Mouse (Mus musculus): ENCODE results near the gene Pbx1.
A peak's percentile ranks its signal among the peaks of the same experiment; 100 is the strongest.

Pbx1 gene

DNA sequence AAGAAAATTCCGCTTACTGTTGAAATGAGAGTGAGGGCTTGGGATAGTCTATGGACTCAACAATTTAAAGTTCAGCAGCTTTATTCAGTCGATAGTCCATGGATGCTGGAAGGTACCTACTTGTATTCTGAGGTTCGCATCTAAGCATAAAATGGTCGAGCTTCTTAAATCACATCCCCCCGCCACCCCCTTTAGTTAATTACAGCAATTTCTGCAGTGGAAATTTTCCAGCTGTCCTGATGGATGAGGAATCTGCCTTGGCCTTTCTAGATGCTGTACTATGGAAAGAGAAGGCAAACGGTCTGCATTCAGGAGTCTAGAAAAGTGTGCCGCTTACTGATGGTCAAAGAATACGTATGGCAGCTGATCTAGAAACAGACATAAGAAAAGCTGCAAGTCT lies 262.3 kb downstream of the Pbx1 start:
- DNase-seq (ENCODE audit: low spot score in 2 of 2), result no peak

DNA sequence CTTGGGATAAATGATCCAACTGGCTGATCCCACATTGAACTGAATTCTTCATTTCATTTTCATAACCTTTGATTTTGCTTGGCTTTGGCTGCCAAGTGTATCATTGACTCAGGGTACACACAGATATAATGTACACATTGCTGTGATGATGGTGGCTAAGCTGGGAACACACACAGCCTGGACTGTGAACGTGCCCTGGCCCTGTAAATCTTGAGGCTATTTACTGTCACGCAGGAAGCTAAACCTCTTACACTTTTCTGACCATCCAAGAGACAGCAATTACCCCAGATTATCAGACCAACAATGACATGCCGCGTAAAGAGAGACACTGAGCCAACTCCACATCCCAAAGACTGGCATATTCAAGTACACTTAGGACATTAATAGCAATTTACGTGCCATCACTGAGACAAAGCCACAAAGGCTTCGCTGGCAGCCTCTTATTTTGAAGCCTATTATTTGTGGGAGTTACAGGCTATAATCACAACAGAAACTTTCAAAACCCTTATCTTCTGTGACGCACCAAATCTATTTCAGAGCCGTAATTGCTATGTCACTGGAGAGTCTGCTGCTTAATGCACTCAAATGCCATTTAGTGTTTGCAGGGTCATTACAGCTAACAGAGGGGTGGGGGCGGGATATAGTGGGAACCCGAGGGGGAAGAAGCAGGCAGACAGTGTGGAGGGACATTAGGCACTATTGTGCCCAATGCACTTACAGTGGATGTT lies 262.9 kb downstream of the Pbx1 start:
- DNase-seq (ENCODE audit: low spot score in 2 of 2), result no peak

DNA sequence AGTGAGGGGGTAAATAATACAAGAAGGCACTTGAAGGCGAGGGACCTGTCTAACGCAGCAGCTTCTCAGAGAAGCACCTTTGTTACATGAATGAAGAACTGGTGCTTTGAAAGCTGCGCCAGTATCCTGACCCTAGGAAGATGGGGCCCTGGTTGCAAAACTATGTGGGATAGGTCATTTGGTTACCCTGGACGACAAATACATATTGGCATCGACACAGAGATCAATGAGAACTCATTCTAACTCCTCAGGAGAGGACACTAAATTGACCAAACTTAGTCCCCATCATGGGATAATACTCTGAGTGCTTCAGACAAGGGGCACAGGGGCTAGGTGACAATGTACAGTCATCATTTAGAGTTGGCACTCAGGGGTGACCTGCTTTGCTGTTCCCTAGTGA lies 264.3 kb downstream of the Pbx1 start:
- no peak for DNase-seq (ENCODE audit: low spot score in 2 of 2)

DNA sequence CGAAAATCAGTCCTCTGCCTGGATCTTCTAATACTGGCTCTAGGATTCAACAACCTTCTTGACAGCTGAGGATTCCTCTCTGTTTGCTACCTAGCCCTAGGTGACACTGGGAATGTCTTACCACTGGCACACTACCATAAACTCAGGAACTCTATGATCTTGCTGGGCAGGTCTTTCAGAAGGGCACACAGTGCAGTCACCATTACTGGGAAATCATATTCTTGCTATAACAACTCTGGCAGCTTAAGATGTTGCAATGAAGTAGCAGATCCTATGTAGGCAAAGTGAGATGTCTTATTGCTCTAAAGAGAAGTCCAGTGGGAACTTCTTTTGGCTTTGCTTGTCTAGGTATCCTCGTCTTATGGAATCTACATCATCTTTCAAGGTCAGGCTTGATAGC lies 265.2 kb downstream of the Pbx1 start:
- DNase-seq (ENCODE audit: low spot score in 2 of 2), result no peak

DNA sequence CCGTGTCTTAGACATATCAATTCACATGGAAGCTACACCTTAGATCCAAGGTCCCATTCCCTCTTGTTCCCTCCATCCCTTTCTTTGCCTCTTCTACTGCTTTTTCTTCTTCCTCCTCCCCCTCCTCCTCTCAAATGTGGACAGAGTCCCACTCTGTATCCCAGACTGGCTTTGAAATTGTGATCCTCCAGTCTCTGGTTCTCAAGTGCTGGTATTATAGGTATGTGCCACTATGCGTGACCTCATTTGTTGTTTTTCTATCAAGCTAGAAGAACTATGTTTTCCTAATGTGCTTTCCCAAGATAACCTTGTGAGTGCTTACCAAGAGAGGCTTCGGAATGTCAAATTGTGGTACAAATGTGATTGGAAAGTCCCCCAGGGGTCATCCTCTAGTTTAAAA lies 267.1 kb downstream of the Pbx1 start:
- no peak for DNase-seq (ENCODE audit: low spot score in 2 of 2)

DNA sequence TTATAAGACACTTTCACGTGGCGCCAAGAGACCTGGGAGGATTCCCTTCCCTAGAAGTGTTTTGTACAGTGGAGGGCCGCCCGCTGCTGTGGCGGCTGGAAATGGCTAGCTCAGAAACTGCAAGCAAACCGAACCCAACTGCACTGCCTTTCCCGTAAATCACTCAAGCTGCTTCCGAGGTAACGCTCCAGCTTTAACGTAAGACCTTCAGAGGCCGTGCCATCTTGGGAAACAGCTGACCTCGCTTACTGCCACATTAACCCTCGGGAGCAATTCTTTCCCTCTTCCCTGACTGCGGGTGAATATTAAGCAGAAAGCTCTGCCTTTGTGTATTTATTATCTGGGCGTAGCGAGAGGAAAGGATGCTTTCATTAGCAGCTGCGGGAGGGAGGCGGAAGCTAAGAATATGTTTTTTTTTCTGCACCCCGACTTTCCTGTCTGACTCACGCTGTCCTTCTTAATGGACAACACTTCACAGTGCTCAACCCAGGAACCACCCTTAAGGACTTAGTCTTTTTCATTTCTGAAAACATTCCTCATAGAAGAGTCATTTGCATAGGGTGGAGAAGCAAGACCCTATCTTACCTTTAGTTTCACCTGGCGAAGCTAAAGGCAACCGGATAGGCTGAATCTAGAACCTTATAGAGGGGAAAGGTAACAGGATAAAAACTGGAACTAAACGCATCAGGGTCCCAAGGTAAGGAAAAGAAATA lies 268.4 kb downstream of the Pbx1 start:
- no peak for DNase-seq (ENCODE audit: low spot score in 2 of 2)

DNA sequence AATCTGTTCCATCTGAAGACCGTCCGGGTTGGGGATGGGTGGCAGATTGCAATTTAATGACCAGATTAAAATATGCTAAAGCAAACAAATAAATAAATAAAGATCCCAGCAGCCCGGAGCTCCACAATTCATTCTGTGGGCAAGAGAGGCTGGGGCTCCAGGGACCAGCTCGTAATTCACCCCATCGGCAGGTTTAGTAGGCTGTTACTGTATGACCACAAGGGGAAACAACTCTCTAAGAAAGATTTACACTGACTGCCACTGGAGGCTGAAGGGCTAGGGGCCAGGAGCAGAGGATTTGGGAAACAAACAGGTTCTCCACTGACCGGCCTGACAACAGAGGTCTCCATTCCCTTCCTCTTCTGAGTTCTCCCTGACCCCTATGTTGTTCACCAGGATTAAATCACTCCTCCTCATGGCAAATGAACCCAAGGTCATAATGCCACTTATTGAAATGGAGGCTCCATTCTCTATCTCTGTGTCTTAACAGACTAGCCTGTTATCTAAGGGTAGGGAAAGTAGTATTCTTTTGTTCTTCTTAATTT lies 292.9 kb downstream of the Pbx1 start:
- DNase-seq (ENCODE audit: low spot score in 2 of 2), result no peak

DNA sequence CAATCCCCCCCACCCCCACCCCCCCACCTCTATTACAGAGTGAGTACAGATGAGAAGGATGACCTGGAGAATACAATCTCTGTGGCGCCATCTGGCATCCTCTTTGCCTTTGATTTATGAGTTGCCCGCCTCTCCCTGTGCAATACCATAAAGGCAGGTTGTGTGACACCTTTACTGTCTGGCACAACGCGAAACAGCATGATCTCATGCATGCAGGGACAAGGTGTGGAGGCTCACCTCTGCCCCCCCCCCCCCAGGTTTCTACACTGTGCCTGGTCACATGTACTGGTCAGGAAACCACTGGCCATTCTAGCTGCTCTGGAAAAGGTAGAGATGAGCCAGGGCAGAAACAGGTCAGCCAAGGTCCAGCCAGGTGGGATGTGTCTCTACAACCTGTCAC lies 293.4 kb downstream of the Pbx1 start:
- DNase-seq (ENCODE audit: low spot score in 2 of 2), result no peak

DNA sequence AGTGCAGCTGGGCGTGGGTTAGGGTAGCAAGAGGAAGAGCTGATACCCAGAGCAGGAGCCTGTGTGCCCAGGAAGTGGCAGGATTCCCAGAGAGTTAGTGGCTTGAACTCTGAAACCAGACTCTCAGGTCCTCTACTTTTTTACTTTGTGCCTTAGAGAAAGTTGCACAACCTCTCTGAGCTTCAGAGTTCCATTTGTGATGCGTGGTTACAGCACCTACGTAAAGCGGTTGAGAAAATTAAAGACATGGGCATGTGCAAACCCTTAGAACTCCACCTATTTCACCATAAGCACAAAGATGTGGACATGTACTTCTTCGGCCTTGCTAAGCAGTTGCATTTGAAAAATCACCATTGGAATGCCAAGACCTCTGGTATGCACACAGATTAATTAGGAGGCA lies 294.2 kb downstream of the Pbx1 start:
- no peak for DNase-seq (ENCODE audit: low spot score in 2 of 2)

DNA sequence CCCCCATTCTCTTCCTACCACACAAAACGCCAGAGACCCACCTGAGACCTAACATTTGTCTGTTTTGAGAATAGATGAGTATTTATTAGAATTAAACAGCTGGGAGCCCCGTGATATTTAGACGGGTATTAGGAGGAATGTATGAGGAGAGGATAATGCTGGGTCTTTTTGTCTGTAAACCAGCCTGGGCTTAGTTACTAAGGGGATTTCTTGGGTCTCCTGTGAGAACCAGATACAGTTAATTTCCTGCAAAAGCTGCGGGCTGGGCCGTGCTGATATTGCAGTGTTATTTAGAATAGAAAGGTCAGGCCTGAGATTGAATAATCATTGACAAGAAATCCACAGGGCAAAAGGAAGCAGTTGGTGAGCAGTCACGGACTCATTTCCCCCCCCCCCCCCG lies 296.5 kb downstream of the Pbx1 start:
- DNase-seq (ENCODE audit: low spot score in 2 of 2), result no peak

DNA sequence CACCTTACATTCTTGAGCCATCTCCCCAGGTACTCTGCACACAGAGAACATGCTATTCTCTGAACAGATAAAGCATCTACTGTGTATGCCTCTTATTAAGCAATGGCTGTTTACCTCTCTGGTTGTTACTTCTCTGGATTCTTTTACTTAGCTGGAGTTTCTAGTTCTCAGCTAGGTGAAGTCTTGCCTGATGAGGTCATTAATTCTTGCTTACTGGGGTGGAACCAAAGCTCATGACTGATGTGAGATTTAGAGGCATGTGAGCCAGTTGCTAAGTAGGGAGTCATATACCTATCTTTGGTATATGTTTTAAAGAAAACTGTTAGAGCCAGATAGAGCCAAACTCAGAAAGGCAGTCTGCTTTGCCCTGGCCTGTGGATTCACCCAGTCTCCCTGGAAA lies 298.4 kb downstream of the Pbx1 start:
- no peak for DNase-seq (ENCODE audit: low spot score in 2 of 2)

DNA sequence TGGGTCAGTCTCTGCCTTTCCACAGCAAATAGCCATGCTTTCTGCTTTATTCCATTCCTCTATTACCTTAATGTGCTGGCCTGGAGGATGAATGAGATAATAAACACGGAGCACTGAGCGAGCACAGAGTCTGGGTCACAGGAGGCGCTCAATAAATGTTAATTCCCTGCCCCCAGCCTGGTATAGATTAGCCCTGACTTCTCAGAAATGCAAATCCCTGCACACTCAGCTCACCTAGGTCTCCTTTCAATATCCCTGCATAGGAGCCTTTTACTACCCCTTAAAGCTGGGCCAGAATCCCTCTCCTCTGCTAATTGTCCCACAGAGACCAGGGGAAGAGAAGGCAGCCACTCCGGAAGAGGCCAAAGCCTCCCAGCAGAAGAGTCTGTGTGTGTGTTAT lies 304.1 kb downstream of the Pbx1 start:
- DNase-seq (ENCODE audit: low spot score in 2 of 2), result no peak

DNA sequence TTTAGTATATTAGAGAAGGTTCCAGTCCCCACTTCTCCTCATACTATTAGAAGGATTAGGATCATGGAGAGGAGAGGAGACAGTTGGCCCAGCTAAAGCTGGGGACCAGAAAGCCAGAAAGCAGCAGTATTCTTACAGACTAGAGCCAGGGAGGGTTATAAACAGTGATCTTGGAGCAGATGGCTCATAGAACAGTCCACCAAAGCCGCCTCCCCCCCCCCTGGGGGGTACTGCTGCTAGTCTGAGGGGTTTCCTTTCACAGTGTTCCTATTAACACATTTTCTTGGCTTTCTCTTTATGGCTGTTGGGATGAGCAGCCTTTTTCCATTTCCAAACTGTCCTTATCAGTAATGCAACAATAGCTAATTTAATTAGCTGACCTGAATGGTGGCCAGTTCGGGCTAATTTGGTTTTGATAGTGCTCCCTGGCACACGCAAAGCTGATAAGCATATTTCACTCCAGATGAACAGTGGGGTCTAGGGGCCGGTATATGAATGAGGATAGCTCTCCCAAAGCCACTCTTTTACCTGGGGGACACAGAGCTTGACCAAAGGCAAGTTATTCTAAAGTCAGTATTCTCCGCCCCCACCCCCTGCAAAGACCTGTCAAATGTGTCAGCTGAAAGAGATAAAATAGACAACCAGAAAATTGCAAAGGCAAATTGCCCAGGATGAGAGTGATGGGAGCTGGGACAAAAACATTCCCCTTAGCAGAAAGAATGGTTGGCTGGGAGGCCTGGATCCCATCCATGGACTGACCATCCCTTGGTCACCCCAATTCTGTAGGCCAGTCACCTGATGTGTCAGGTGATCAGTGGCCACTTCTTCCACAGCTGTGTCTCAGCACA lies 307.2 kb downstream of the Pbx1 start:
- DNase-seq (ENCODE audit: low spot score in 2 of 2), result no peak

DNA sequence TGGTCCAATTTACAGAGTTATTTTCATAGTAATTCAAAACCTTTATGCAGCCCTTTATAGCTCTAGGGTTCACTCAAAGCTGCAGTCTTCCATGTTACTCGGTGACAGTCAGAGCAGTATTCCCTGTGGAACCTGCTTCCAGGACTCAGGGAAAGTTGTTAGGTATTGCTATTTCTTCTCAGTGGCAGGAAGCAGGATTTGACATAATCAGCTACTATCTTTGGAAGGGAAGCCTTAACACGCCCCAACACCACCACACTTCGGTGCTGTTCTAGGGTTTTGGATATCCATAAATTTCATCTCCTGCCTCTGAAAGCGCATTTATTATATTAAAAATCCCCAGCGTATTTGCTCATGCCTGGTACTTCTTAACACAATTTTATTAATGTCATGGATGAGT lies 314.0 kb downstream of the Pbx1 start:
- no peak for DNase-seq (ENCODE audit: low spot score in 2 of 2)

DNA sequence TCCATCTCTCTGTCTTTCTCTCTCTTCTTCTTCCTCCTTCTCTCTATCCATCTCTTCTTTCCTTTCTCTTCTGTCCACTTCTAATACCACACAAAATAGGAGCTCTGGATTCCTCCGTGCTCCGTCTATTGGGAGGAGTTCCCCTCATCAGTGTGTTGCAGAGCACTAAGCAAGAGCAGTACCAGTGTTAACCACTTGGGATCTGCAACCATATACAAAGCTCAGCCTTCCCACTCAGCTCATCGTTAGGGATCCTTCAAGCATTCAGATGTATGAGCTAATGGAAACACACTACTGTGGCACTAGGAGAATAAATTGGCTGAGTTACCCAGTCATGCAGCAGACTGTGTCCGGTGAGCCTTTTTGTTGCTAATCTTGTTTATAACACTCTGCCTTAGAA lies 314.7 kb downstream of the Pbx1 start:
- DNase-seq (ENCODE audit: low spot score in 2 of 2), result no peak

DNA sequence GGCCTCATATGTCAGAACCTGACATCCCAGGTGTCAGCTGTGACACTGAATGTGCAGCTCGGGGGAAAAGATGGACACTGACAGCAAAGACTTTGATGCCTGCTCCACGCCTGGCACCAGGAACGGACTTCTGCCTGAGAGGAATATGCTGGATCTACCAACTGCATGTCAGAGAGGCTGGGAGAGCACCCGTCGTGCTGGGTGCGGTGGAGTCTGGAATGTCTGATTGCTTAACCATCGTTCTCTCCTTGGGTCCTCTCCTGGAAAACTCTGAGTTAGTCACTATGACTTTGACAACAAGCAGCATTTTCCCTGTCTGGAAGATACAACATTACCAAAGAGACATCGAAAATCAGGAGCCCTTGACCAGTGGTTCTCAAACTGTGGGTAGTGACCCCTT lies 322.3 kb downstream of the Pbx1 start:
- DNase-seq (ENCODE audit: low spot score in 2 of 2), result no peak

DNA sequence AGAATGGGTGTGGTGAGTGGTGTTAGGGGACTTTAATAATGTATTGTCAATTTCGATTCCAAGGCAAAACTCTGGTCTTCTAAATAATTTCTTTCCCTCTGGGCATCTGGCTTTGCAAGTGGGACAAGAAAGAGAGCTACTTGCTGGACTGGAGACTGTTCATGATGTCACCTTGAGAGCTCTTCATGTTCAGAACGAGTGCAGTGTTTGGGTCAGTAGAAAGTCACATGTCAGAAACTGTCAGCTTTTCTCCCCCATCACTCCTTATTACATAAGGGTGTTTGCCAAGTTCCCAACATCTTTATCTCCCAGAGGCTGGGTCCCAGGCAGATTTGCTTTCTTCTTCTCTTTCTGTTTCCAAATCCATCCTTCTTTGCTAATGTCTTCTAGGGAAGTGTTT lies 328.2 kb downstream of the Pbx1 start:
- DNase-seq (ENCODE audit: low spot score in 2 of 2), result no peak

DNA sequence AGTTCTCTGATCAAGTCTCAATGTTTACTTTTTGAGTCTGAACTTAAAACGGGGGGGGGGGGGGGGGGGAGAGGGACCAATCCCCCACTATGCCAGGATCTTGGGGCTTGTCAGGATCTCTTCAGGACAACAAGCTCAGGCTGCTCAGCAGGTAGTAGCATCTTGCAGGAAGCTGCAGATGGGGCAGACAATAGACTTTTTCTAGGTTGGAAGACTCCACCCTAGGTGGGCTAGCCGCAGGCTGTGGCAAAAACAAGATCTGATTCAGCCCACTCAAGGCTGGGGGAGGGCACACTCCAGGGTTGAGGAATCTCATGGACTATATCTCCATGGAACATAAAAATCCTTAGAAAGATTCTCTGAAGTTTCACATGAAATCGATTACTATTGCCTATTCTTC lies 330.6 kb downstream of the Pbx1 start:
- DNase-seq (ENCODE audit: low spot score in 2 of 2), result no peak

DNA sequence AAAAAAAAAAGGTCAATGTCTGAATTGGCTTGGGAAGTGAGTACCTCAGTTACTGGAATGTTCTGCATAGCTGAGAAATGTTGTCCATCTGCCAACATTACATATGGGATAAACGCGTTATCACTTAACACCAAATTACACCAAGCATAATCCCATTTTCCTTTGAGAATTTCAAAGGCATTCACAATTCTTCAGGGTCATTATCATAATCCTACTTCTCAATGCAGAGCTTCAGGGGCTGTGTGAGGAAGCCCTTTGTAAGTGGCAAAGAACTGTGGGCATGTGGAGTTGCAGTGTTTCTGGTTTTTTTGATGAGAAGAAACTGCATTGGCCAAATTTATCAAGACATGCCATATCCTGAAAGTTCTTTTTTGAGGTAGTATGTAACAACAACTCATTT lies 333.3 kb downstream of the Pbx1 start:
- no peak for DNase-seq (ENCODE audit: low spot score in 2 of 2)

DNA sequence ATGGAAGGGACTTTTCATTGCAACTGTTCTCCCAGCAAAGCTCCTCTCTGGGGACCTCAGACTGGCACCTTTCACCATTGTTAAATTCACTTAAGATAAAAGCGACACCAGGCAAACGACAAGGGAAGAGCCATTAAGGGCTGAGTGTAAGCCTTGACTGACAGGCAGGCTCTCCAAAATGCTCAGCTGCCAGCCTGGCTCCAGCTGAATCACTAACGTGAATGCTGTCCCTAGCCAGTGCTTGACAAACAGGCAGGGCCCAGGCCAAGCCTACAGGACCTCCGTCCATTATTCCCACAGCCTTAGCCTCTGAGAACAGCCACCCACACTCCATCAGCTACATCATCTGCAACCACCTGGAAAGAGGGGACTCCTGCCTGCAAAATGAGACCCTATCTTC lies 337.4 kb downstream of the Pbx1 start:
- DNase-seq (ENCODE audit: low spot score in 2 of 2), result no peak

DNA sequence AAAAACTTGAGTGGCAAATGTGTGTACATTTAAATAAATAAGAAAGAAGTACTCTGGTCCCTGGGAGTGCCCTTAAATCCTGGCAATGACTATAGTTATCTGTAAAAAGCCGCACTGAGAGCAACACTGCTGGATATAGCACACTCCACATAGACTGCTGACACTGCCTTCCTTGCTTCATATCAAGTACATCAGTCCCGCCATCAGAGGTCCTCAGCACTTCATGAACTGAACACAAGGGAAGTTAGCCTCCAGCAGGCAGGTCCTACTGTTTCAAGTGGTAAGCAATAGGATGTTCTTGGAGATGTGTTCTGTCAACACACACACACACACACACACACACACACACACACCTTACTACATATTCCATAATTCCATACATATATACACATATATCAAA lies 339.0 kb downstream of the Pbx1 start:
- DNase-seq (ENCODE audit: low spot score in 2 of 2), result peak; percentile 24 to 31

DNA sequence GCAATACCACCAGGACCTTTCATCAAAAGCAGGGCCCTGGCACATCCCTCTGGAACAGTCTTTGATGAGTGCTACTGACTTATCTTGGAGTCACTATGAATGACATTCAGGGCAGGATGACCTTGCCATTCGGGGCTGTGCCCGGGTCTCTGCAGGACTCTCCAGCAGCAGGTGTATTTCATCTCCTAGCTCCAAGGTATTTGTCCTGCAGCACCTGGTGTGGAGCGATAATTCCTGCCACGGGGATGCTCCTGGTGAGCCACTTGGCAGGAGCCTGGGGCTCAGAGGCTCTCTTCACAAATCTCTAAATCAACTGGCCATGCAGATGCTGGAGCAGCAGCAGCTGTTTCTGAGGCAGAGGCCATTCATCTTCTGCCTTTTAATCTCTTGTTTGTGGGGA lies 340.4 kb downstream of the Pbx1 start:
- no peak for DNase-seq (ENCODE audit: low spot score in 2 of 2)

DNA sequence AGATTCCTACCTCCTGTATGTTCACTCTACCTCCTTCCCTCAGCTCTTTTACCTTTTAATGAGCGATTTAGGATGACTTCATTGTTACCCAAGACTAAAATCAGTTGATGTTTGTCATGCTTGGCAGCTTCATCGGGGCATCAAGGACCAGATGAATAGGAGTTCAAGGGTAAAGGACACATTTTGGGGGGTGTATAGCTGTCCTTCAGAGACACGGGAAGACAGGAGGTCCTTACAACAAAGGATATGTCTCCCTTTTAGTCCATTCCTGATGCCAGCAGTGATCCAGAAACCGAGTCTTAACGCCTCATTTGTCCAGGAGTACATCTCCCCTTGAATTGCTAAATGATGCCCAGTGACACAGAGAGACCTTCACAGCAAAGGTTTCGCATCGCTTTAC lies 343.4 kb downstream of the Pbx1 start:
- DNase-seq (ENCODE audit: low spot score in 2 of 2), result no peak
